Mouse (Mus musculus) CD8-positive naive resting alpha-beta T cell, adult 57 days (primary cell): ENCODE measurements around the gene Aox1. TPM values are rescaled to one million over a fixed set of nuclear protein-coding genes. Genes with fewer than 3 reads are reported as not detected.

Experiments
- total RNA-seq: library from RNA; stranded (reverse); gene quantifications from one replicate; pipeline ENCODE4 v1.2.4, GENCODE M21; 2023

Gene Aox1
- not detected for total RNA-seq

DNA sequence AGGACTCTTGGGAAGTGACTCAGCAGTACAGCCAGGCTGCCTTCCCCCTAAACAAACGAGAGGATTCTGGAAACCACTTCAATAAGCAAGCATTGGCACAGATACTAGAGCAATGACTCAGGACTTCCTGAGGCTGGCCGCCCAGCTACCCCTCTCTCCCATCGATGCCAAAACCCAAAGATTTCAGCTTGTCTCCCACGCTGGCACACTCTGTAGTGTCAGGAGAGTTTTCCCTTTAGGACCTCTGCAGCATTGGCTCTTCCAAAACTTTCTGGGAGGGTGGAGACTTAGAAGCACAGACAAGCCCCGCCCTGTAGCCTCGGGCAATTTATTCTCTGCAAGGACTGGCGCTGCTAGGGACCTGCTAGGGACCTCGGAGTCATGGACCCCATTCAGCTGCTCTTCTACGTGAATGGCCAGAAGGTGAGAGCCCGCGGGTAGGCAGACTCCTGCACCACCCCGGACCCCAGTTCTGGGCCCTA lies at the start of gene Aox1:
TSS of gene Aox1 (plus strand) at position 296 of the 482 bp plus-strand sequence.

GRCm38 (mm10) chr1:57995432-57996132 lies 34.1 kb upstream of the Aox1 start, which contains the start of gene Sgo2a:
TSS of gene Sgo2a (plus strand) at chr1:57995971.

GRCm38 (mm10) chr1:58018856-58019255 lies 10.9 kb upstream of the Aox1 start, which contains the start of gene Kctd18:
TSS of gene Kctd18 (minus strand) at chr1:58018956.

DNA sequence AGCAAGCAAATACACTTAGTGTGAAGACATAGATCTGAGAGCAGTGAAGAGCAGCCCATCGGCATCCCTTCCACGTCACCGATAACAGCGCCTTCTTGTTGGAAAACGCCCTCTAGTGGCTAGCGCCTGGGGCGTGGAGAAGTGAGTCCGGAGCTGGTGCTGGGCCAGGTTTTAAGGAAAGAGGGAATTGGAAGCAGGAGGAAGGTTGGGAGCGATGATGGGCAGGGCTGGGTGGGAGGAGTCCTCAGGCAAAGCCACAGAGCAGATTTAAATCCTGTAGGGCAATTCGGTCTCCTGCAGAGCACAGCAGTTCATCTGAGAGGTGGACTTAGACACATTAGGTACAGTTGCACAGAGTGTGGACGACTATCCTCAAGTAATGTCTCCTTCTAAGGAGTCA lies 83.1 kb downstream of the Aox1 start, which contains the start of gene Aox3:
TSS of gene Aox3 (plus strand) at position 251 of the 400 bp plus-strand sequence.

Other genes starting within 250 kb of the Aox1 start
- 0.49 TPM for gene Sgo2a, start 34.0 kb upstream of the Aox1 start, total RNA-seq
- 56.6 TPM for gene Kctd18, start 11.0 kb upstream of the Aox1 start, total RNA-seq
- not detected for gene Aox3, start 83.2 kb downstream of the Aox1 start, total RNA-seq
- gene Aox4, start 180.5 kb downstream of the Aox1 start, total RNA-seq: not detected
- gene Aox2, start 248.4 kb downstream of the Aox1 start, total RNA-seq: 0.15 TPM